Mouse (Mus musculus): ENCODE results near the gene Rpl31. TPM values are rescaled to one million over a fixed set of nuclear protein-coding genes. Genes with fewer than 3 reads are reported as not detected.

Rpl31 gene
- 1,800 and 1,946 TPM in 2 replicates for polyA plus RNA-seq (2012; rRNA removed)

GRCm38 (mm10) chr1:39367601-39368266, at the start of gene Rpl31:
Rpl31 (plus strand) TSS chr1:39367842.

Other genes with a start within 250 kb of the Rpl31 start
- 0.70 and 0.73 TPM in 2 replicates for gene Npas2, start 174.1 kb upstream of the Rpl31 start, polyA plus RNA-seq (2012; rRNA removed)
- 12.6 and 14.3 TPM in 2 replicates for gene Tbc1d8, start 110.9 kb downstream of the Rpl31 start, polyA plus RNA-seq (2012; rRNA removed)
- 20.1 and 22.6 TPM in 2 replicates for gene Cnot11, start 167.2 kb downstream of the Rpl31 start, polyA plus RNA-seq (2012; rRNA removed)
- 21.1 and 24.1 TPM in 2 replicates for gene Rnf149, start 209.6 kb downstream of the Rpl31 start, polyA plus RNA-seq (2012; rRNA removed)

Data from central nervous system, embryonic 14 days (tissue).